Comparison of ENCODE assay signal across 8 mouse cellular contexts in genomic region chr11:98545711-98546231, GRCm38 (mm10). TPM values are rescaled to one million over a fixed set of nuclear protein-coding genes. Genes with fewer than 3 reads are reported as not detected.
DNase-seq lines count a peak whose midpoint lies in the region; ATAC-seq and TF ChIP-seq lines count a peak whose summit lies in the region.

Gene Ikzf3 (minus strand): TSS chr11:98546031.

- H3K36me3 ChIP-seq in embryonic facial prominence, embryonic 13.5 days, result no peaks in the 10 kb centered on the region
- no peaks in the 10 kb centered on the region for H3K36me3 ChIP-seq in limb, embryonic 14.5 days (ENCODE audit: control insufficient read depth, insufficient read depth, low read length)
- no peaks in the 10 kb centered on the region for H3K36me3 ChIP-seq in midbrain, embryonic 14.5 days (ENCODE audit: control insufficient read depth, insufficient read depth, low read length)

- under 1% methylated on average over 58 of the region's 58 CpGs for WGBS in embryonic facial prominence, embryonic 13.5 days
- 1% methylated on average over 48 of the region's 58 CpGs for WGBS in limb, embryonic 14.5 days
- under 1% methylated on average over 58 of the region's 58 CpGs for WGBS in midbrain, embryonic 14.5 days

- peak within 1 kb of the TSS; percentile 51 for H3K4me3 ChIP-seq in embryonic facial prominence, embryonic 13.5 days
- peak within 1 kb of the TSS; percentile 46 for H3K4me3 ChIP-seq in limb, embryonic 14.5 days (replicated peaks; ENCODE audit: low read length)
- peak within 1 kb of the TSS; percentile 39 for H3K4me3 ChIP-seq in midbrain, embryonic 14.5 days (replicated peaks; ENCODE audit: low read depth, low read length)

- DNase-seq in CD4-positive helper T cell, adult 2 months (ENCODE audit: low read depth, low spot score), result peak; percentile 81
- peak; percentile 31 for DNase-seq in Muller cell, postnatal 12 days (ENCODE audit: inconsistent ontology term)
- peak; percentile 28 for DNase-seq in heart, postnatal 4 days
- no peak for DNase-seq in limb, embryonic 14.5 days (ENCODE audit: low spot score)
- peak; percentile 76 for DNase-seq in midbrain, embryonic 14.5 days
- peak; percentile 47 to 70 for DNase-seq in spleen, postnatal 10 days (ENCODE audit: low spot score in 2 of 2)
- no peak for DNase-seq in frontal cortex, adult 2 months (ENCODE audit: extremely low spot score in 1 of 2, low spot score in 1 of 2)

- H3K9ac ChIP-seq in embryonic facial prominence, embryonic 13.5 days, result peak within 1 kb of the TSS; percentile 69
- peak within 1 kb of the TSS; percentile 47 for H3K9ac ChIP-seq in limb, embryonic 14.5 days (ENCODE audit: low read depth, low read length, severe bottlenecking)
- H3K9ac ChIP-seq in midbrain, embryonic 14.5 days (replicated peaks; ENCODE audit: low read length), result no peak within 1 kb of the TSS; the same call in 1 of the 2 replicates

- no peak for ATAC-seq in embryonic facial prominence, embryonic 13.5 days (ENCODE audit: insufficient number of reproducible peaks, insufficient read depth, low FRiP score, low TSS enrichment, low read depth)
- no peak for ATAC-seq in limb, embryonic 14.5 days (ENCODE audit: low FRiP score, low read depth)
- ATAC-seq in midbrain, embryonic 14.5 days (ENCODE audit: low FRiP score, low TSS enrichment), result no peak

- peaks cover 13% of the 10 kb centered on the region for H3K4me1 ChIP-seq in embryonic facial prominence, embryonic 13.5 days
- H3K4me1 ChIP-seq in limb, embryonic 14.5 days (ENCODE audit: control insufficient read depth, insufficient read depth, low read length), result peaks cover 5% of the 10 kb centered on the region; the same call in 1 of the 2 replicates
- H3K4me1 ChIP-seq in midbrain, embryonic 14.5 days (ENCODE audit: control insufficient read depth, insufficient read depth, low read length), result 0 out of 2 replicates have a peak, but pooled peaks cover 6% of the 10 kb centered on the region

- H3K27ac ChIP-seq in embryonic facial prominence, embryonic 13.5 days, result no peak within 1 kb of the TSS
- H3K27ac ChIP-seq in limb, embryonic 14.5 days (replicated peaks; ENCODE audit: low read depth, low read length), result no peak within 1 kb of the TSS
- H3K27ac ChIP-seq in midbrain, embryonic 14.5 days (replicated peaks; ENCODE audit: low read depth, low read length), result no peak within 1 kb of the TSS

- H3K4me2 ChIP-seq in embryonic facial prominence, embryonic 13.5 days, result peak within 1 kb of the TSS; percentile 89
- H3K4me2 ChIP-seq in limb, embryonic 14.5 days (replicated peaks; ENCODE audit: low read depth, low read length, severe bottlenecking), result peak within 1 kb of the TSS; percentile 93
- peak within 1 kb of the TSS; percentile 85 for H3K4me2 ChIP-seq in midbrain, embryonic 14.5 days (ENCODE audit: low read length)

- peaks cover 87% of the 10 kb centered on the region for H3K27me3 ChIP-seq in embryonic facial prominence, embryonic 13.5 days
- peaks cover 72% of the 10 kb centered on the region for H3K27me3 ChIP-seq in limb, embryonic 14.5 days (ENCODE audit: control insufficient read depth, insufficient read depth, low read length)
- H3K27me3 ChIP-seq in midbrain, embryonic 14.5 days (ENCODE audit: control insufficient read depth, insufficient read depth, low read length), result peaks cover 71% of the 10 kb centered on the region

- H3K9me3 ChIP-seq in embryonic facial prominence, embryonic 13.5 days, result no peaks in the 10 kb centered on the region
- no peaks in the 10 kb centered on the region for H3K9me3 ChIP-seq in limb, embryonic 14.5 days (ENCODE audit: control insufficient read depth, low read length)
- no peaks in the 10 kb centered on the region for H3K9me3 ChIP-seq in midbrain, embryonic 14.5 days (ENCODE audit: control insufficient read depth, low read length)

- TF ChIP-seq POLR2A in limb, embryonic 14.5 days (IDR thresholded peaks at IDR 0.05; ENCODE audit: borderline replicate concordance, extremely low read depth, insufficient read depth, insufficient read length), result no peak

RNA-seq across cellular contexts. Expression of gene Ikzf3, which starts in this region (rescaled TPM):
- 0.27 and 0.58 TPM in 2 replicates for polyA plus RNA-seq in embryonic facial prominence, embryonic 13.5 days (2015; fragmentation: Nextera tagmentation; extraction: Ambion mirVana)
- total RNA-seq in heart, postnatal 4 days (2021), result under 1 TPM; 0.67 to 0.72 TPM
- polyA plus RNA-seq in limb, embryonic 14.5 days (2012; rRNA removed), result 0.45 and 0.46 TPM in 2 replicates
- 0.23 and 0.61 TPM in 2 replicates for polyA plus RNA-seq in limb, embryonic 14.5 days (2014; fragmentation: Nextera tagmentation; extraction: Ambion mirVana)
- 0.05 TPM in 1 of 2 replicates, not detected in the other for polyA plus RNA-seq in midbrain, embryonic 14.5 days (2014; fragmentation: Nextera tagmentation; extraction: Ambion mirVana)
- 0.17 and 0.32 TPM in 2 replicates for polyA plus RNA-seq in frontal cortex, adult 2 months (2012; rRNA removed)

Comparison
In these comparisons a context has a peak if more than half of its experiments do, and no peak if none do; other contexts are left out.
1. Peak in DNase-seq in heart, postnatal 4 days; RNA of the gene not detected or under 1 TPM.
2. Peak in DNase-seq, H3K4me3 ChIP-seq and H3K4me2 ChIP-seq in midbrain, embryonic 14.5 days; RNA of the gene not detected or under 1 TPM.
3. DNase-seq: peak in CD4-positive helper T cell, adult 2 months (single experiment), Muller cell, postnatal 12 days (single experiment) and spleen, postnatal 10 days (2 of 2); none in limb, embryonic 14.5 days (single experiment) and frontal cortex, adult 2 months (0 of 2).
4. Peak in every context shown above with its lines, with median percentiles within 50 percentile points of each other: H3K4me2 ChIP-seq and H3K4me3 ChIP-seq.